ENCODE assay signal across 17 mouse cellular contexts in genomic region chr5:146937541-146938503, GRCm38 (mm10).
"Had no signal": no experiment of that assay in that cellular context is flagged by ENCODE, and none has a peak within 500 bp of the region (broad histone marks: within the 10 kb centered on the region; RNA-seq: fewer than 3 reads in every experiment).

No protein-coding gene starts in this region.

- H3K27ac ChIP-seq: limb, embryonic 12.5 days; liver, embryonic 13.5 days; lung, embryonic 15.5 days; macrophage; midbrain, embryonic 12.5 days had no signal

- H3K4me3 ChIP-seq: limb, embryonic 12.5 days; liver, embryonic 13.5 days; lung, embryonic 15.5 days; megakaryocyte, embryonic 14.5 days; midbrain, embryonic 12.5 days had no signal

- H3K9ac ChIP-seq: limb, embryonic 12.5 days; liver, embryonic 13.5 days; liver, postnatal 0 days; lung, embryonic 15.5 days; midbrain, embryonic 12.5 days had no signal

- H3K4me2 ChIP-seq: limb, embryonic 12.5 days; liver, embryonic 13.5 days; lung, embryonic 15.5 days; midbrain, embryonic 12.5 days had no signal

- H3K27me3 ChIP-seq: liver, embryonic 13.5 days; lung, embryonic 15.5 days; midbrain, embryonic 12.5 days had no signal

- ATAC-seq: liver, postnatal 0 days; midbrain, embryonic 16.5 days had no signal

- H3K9me3 ChIP-seq: limb, embryonic 12.5 days; liver, embryonic 13.5 days; lung, embryonic 15.5 days; midbrain, embryonic 12.5 days had no signal

- DNase-seq: kidney, adult 8-10 months; kidney, postnatal 36 days; layer of hippocampus, postnatal 36 days; liver; liver, embryonic 13.5 days; liver, postnatal 0 days; lung, postnatal 14 days; right cerebral cortex, postnatal 25 days; spleen, adult 18-20 months; thymus, adult 2 months; thymus, postnatal 25 days had no signal

- H3K36me3 ChIP-seq: limb, embryonic 12.5 days; liver, embryonic 13.5 days; lung, embryonic 15.5 days; midbrain, embryonic 12.5 days had no signal

- H3K4me1 ChIP-seq: limb, embryonic 12.5 days; liver, embryonic 13.5 days; lung, embryonic 15.5 days; megakaryocyte, embryonic 14.5 days; midbrain, embryonic 12.5 days had no signal
